Mouse (Mus musculus) ES-Bruce4 (cell line): Measurements from ENCODE around the gene Sema5b.

Source experiments
- CTCF ChIP-seq: IDR thresholded peaks from one replicate; pipeline ENCODE4 v1.8.1; 2011; ENCODE audit warnings: low read depth, low read length
- POLR2A ChIP-seq: IDR thresholded peaks from one replicate; pipeline ENCODE4 v1.8.1; 2011; ENCODE audit warnings: low read length; ENCODE audit not compliant: insufficient read depth

- TF ChIP-seq CTCF (no peak), POLR2A (no peak)
Measured at GRCm38 (mm10) chr16:35685027-35685426, 144.1 kb downstream of the Sema5b start.
